Mouse (Mus musculus): Measurements from ENCODE around the gene Cops3. TPM values are rescaled to one million over a fixed set of nuclear protein-coding genes. Genes with fewer than 3 reads are reported as not detected.
"Not testable (repeated sequence)": the region's sequence is repeated elsewhere in the genome, so short reads cannot be mapped to it uniquely, and the experiment has no call there.

Cops3 gene
- polyA plus RNA-seq, 1 experiment from 2014 or later = 92.8 TPM

DNA sequence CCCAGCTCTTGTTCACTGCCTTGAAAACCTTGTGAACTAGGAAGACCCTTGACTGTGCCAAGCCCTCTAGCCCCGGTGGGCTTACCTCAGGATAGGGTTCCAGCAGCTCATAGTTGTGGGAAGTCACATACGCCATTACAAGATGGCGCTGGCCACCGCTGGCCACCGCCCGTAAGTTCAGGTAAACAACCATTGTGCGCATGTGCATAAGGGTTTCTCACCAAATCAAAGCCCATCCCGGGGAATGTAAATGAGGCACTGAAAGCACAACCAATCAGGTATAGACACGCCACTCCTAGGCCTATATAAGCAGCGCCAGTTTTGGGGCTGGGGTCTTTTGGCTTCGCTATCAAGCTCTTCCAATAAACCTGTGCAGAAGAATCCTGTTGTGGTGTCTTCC lies 6.7 kb upstream of the Cops3 start:
- Histone ChIP-seq H3K4me3 (ENCODE audit: low read depth, low read length) (no peak overlapping the region), H3K27me3 (ENCODE audit: control insufficient read depth, insufficient read depth, low read length) (no peaks in the 10 kb centered on the region), H3K9me3 (ENCODE audit: control insufficient read depth, low read length) (no peaks in the 10 kb centered on the region), H3K4me2 (replicated peaks; ENCODE audit: low read depth) (no peak overlapping the region), H3K4me1 (replicated peaks; ENCODE audit: control insufficient read depth, insufficient read depth) (no peaks in the 10 kb centered on the region), H3K27ac (replicated peaks) (no peak overlapping the region), H3K9ac (ENCODE audit: low read length) (no peak overlapping the region), H3K36me3 (ENCODE audit: control insufficient read depth, insufficient read depth, low read length) (no peaks in the 10 kb centered on the region)
- no peak for TF ChIP-seq EP300 (optimal IDR thresholded peaks at IDR 0.05)
- no peak for TF ChIP-seq CTCF (IDR thresholded peaks at IDR 0.05; ENCODE audit: low read depth)
- WGBS = 96% methylated on average over 11 of the region's 11 CpGs
- DNase-seq (ENCODE audit: low spot score) = no peak
- no peak for ATAC-seq (ENCODE audit: low FRiP score, low TSS enrichment)

DNA sequence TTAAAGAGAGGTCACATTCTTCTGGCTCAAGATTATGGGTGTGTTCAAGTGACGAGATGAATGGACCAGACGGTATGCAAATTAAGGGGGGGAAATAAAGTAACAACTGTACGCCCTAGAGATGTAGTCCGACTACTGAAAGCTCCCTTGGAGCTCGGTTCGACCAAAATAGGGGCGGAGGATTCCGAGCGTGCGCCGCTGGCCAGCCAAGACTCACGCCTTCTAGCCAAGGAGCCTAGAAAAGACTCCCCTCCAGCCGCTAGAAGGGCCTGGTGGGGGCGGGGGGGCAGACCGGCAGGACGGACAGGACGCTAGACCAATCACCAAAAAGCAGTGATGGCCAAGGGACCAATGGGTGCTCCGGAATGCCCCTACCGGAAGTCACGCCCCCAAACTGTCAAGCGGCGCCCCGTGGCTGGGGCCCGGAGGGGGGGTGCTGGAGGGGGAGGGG lies 605 bp downstream of the Cops3 start, which contains the start of gene Nt5m:
Gene Nt5m (plus strand): TSS at position 440 of the 451 bp plus-strand sequence.
- Histone ChIP-seq H3K4me1 (replicated peaks; ENCODE audit: control insufficient read depth, insufficient read depth) (peaks cover 6% of the 10 kb centered on the region), H3K4me2 (replicated peaks; ENCODE audit: low read depth) (peak within 1 kb of the TSS; percentile 57), H3K27ac (replicated peaks) (peak within 1 kb of the TSS; percentile 99), H3K4me3 (ENCODE audit: low read depth, low read length) (peak within 1 kb of the TSS; percentile 97), H3K36me3 (ENCODE audit: control insufficient read depth, insufficient read depth, low read length) (peaks cover 2% of the 10 kb centered on the region; the same call in 1 of the 2 replicates), H3K9ac (ENCODE audit: low read length) (peak within 1 kb of the TSS; percentile 94), H3K9me3 (ENCODE audit: control insufficient read depth, low read length) (no peaks in the 10 kb centered on the region), H3K27me3 (ENCODE audit: control insufficient read depth, insufficient read depth, low read length) (no peaks in the 10 kb centered on the region)
- WGBS = 0% methylated on average over 17 of the region's 24 CpGs
- ATAC-seq (ENCODE audit: low FRiP score, low TSS enrichment) (peak; percentile 97), DNase-seq (ENCODE audit: low spot score) (peak; percentile 94)
- no peak for TF ChIP-seq CTCF (IDR thresholded peaks at IDR 0.05; ENCODE audit: low read depth)
- peak; percentile 86 for TF ChIP-seq EP300 (optimal IDR thresholded peaks at IDR 0.05)

DNA sequence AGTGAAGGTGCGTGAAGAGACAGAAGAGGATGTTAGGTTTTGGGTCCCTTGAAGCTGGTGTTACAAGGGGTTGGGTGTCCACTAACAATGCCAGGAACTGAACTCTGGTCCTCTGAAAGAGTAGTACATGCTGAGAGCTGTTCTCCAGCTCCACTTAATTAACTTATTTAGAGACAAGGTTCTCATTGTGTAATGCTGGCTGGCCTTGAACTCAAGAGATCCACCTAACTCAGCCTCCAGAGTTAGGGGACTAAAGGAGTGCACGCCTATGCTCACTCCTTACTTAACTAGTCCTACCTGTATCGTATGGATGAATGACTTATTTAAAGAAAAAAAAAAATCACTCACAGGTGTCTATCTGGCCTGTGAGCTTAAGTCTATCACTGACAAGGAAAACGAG lies 1.2 kb downstream of the Cops3 start:
- no peaks in the 10 kb centered on the region for H3K27me3 ChIP-seq (ENCODE audit: control insufficient read depth, insufficient read depth, low read length)
- WGBS = 49% methylated on average over 4 of the region's 4 CpGs
- no peak overlapping the region; the same call in 1 of the 2 replicates for H3K27ac ChIP-seq (replicated peaks)
- H3K4me1 ChIP-seq (replicated peaks; ENCODE audit: control insufficient read depth, insufficient read depth) = peaks cover 6% of the 10 kb centered on the region
- peaks cover 2% of the 10 kb centered on the region; the same call in 1 of the 2 replicates for H3K36me3 ChIP-seq (ENCODE audit: control insufficient read depth, insufficient read depth, low read length)
- H3K4me3 ChIP-seq (ENCODE audit: low read depth, low read length) = peak overlapping the region; percentile 97
- H3K9me3 ChIP-seq (ENCODE audit: control insufficient read depth, low read length) = no peaks in the 10 kb centered on the region
- no peak for TF ChIP-seq CTCF (IDR thresholded peaks at IDR 0.05; ENCODE audit: low read depth)
- H3K9ac ChIP-seq (ENCODE audit: low read length) = peak overlapping the region; percentile 94
- DNase-seq (ENCODE audit: low spot score) (no peak), ATAC-seq (ENCODE audit: low FRiP score, low TSS enrichment) (no peak)
- peak overlapping the region; percentile 57 for H3K4me2 ChIP-seq (replicated peaks; ENCODE audit: low read depth)

DNA sequence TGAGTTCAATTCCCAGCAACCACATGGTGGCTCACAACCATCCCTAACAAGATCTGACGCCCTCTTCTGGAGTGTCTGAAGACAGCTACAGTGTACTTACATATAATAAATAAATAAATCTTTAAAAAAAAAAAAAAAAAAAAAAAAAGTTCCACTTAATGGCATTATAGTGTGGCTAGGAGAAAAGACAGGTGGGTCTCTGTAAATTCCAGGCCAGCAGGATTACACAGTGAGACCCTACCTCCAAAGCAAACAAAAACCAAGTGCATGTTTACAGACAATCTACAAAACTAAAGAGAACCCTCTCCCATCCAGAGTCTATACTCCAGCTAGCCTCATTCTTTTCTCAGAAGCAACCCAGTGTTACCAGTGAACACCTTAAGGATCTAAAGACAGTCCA lies 1.8 kb downstream of the Cops3 start:
- not testable (repeated sequence) for H3K9ac ChIP-seq (ENCODE audit: low read length); H3K27ac ChIP-seq (replicated peaks); H3K36me3 ChIP-seq (ENCODE audit: control insufficient read depth, insufficient read depth, low read length); H3K27me3 ChIP-seq (ENCODE audit: control insufficient read depth, insufficient read depth, low read length); H3K4me1 ChIP-seq (replicated peaks; ENCODE audit: control insufficient read depth, insufficient read depth); DNase-seq (ENCODE audit: low spot score); H3K4me3 ChIP-seq (ENCODE audit: low read depth, low read length); H3K4me2 ChIP-seq (replicated peaks; ENCODE audit: low read depth); H3K9me3 ChIP-seq (ENCODE audit: control insufficient read depth, low read length); ATAC-seq (ENCODE audit: low FRiP score, low TSS enrichment)
- no CpG with 5 or more reads among the region's 1 CpGs for WGBS

DNA sequence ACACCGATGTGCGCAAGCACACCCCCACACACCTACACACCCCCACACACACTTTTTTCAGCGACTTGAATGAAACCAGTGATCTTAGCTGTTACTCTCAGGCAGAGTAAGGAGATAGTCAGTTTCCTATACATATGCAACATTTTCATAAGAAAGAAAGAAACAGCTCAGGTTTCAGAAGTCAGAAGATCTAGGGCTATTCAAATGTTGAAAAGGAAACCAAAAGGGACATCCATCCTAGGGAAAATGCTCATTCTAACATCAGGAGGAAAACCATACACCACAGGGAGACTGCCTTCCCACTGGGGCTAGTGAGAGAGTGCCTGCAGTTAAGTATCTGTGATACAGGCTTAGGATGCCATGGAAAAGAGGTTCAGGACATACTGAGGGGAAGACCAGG lies 18.0 kb downstream of the Cops3 start:
- ATAC-seq (ENCODE audit: low FRiP score, low TSS enrichment) = no peak
- WGBS = 94% methylated on average over 3 of the region's 3 CpGs
- TF ChIP-seq CTCF (IDR thresholded peaks at IDR 0.05; ENCODE audit: low read depth) (no peak), EP300 (optimal IDR thresholded peaks at IDR 0.05) (no peak)

DNA sequence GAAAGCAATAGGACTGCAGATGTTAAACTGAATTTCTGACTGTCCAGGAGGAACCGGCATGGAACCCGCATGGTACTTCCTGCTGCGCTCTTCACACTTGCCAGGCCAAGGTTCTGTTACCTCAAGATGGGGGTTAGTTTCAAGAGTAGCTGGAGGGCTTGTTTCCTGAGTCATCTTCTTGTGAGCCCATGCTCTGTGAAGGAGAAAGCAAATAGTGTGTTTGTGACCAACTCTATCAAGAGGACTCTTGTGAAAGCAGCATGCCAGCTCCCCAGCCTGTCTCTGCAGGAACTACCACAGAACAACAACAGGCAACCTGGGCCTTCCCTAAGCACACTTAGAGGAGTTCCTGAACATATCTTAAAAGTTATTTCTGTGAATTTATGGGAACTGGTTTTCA lies 21.7 kb downstream of the Cops3 start:
- Histone ChIP-seq H3K27ac (replicated peaks) (no peak overlapping the region), H3K9me3 (ENCODE audit: control insufficient read depth, low read length) (no peaks in the 10 kb centered on the region)
- no peak for ATAC-seq (ENCODE audit: low FRiP score, low TSS enrichment)

More for the DNA sequence above, 18.0 kb downstream of the Cops3 start:
- H3K4me3 ChIP-seq (ENCODE audit: low read depth, low read length) = no peak overlapping the region
- H3K27ac ChIP-seq (replicated peaks) = no peak overlapping the region
- H3K36me3 ChIP-seq (ENCODE audit: control insufficient read depth, insufficient read depth, low read length) = peaks cover 50% of the 10 kb centered on the region
- no peak for DNase-seq (ENCODE audit: low spot score)
- H3K9ac ChIP-seq (ENCODE audit: low read length) = no peak overlapping the region
- H3K9me3 ChIP-seq (ENCODE audit: control insufficient read depth, low read length) = no peaks in the 10 kb centered on the region
- H3K4me2 ChIP-seq (replicated peaks; ENCODE audit: low read depth) = no peak overlapping the region
- no peaks in the 10 kb centered on the region for H3K27me3 ChIP-seq (ENCODE audit: control insufficient read depth, insufficient read depth, low read length)
- H3K4me1 ChIP-seq (replicated peaks; ENCODE audit: control insufficient read depth, insufficient read depth) = no peaks in the 10 kb centered on the region

More for the DNA sequence above, 21.7 kb downstream of the Cops3 start:
- no peak overlapping the region for H3K4me2 ChIP-seq (replicated peaks; ENCODE audit: low read depth)
- H3K36me3 ChIP-seq (ENCODE audit: control insufficient read depth, insufficient read depth, low read length) = peaks cover 30% of the 10 kb centered on the region
- no peak overlapping the region for H3K9ac ChIP-seq (ENCODE audit: low read length)
- no peaks in the 10 kb centered on the region for H3K27me3 ChIP-seq (ENCODE audit: control insufficient read depth, insufficient read depth, low read length)
- no peak for TF ChIP-seq EP300 (optimal IDR thresholded peaks at IDR 0.05)
- TF ChIP-seq CTCF (IDR thresholded peaks at IDR 0.05; ENCODE audit: low read depth) = no peak
- H3K4me3 ChIP-seq (ENCODE audit: low read depth, low read length) = no peak overlapping the region
- DNase-seq (ENCODE audit: low spot score) = no peak
- WGBS = 96% methylated on average over 3 of the region's 3 CpGs
- no peaks in the 10 kb centered on the region for H3K4me1 ChIP-seq (replicated peaks; ENCODE audit: control insufficient read depth, insufficient read depth)

Measured in stomach, postnatal 0 days (tissue).